Mouse (Mus musculus): Measurements from ENCODE around the gene Rpl22l1. TPM values are rescaled to one million over a fixed set of nuclear protein-coding genes. Genes with fewer than 3 reads are reported as not detected.
A peak's percentile ranks its signal among the peaks of the same experiment; 100 is the strongest.

Rpl22l1 gene
- polyA plus RNA-seq, 1 experiment from 2014 or later = 472 TPM

GRCm38 (mm10) chr3:28781848-28782247 is 23.4 kb upstream of the Rpl22l1 start:
- 14% methylated on average over 14 of the region's 14 CpGs for WGBS
- peak overlapping the region; percentile 87 for H3K9ac ChIP-seq
- no peaks in the 10 kb centered on the region for H3K9me3 ChIP-seq
- H3K27me3 ChIP-seq = no peaks in the 10 kb centered on the region
- ATAC-seq (ENCODE audit: insufficient number of reproducible peaks, insufficient read depth, low FRiP score, low TSS enrichment, low read depth) = no peak
- H3K4me3 ChIP-seq = peak overlapping the region; percentile 82
- H3K36me3 ChIP-seq = no peaks in the 10 kb centered on the region
- peak overlapping the region; percentile 96 for H3K4me2 ChIP-seq
- H3K27ac ChIP-seq = no peak overlapping the region
- H3K4me1 ChIP-seq = peaks cover 7% of the 10 kb centered on the region; the same call in 1 of the 2 replicates

GRCm38 (mm10) chr3:28784176-28784575 is 21.1 kb upstream of the Rpl22l1 start:
- H3K36me3 ChIP-seq = no peaks in the 10 kb centered on the region; the same call in 1 of the 2 replicates
- no peak overlapping the region for H3K4me3 ChIP-seq
- WGBS = 87% methylated on average over 2 of the region's 2 CpGs
- H3K27me3 ChIP-seq = no peaks in the 10 kb centered on the region
- no peak overlapping the region for H3K9ac ChIP-seq
- H3K4me2 ChIP-seq = no peak overlapping the region
- H3K9me3 ChIP-seq = no peaks in the 10 kb centered on the region
- peaks cover 7% of the 10 kb centered on the region; the same call in 1 of the 2 replicates for H3K4me1 ChIP-seq
- ATAC-seq (ENCODE audit: insufficient number of reproducible peaks, insufficient read depth, low FRiP score, low TSS enrichment, low read depth) = no peak
- no peak overlapping the region for H3K27ac ChIP-seq

- no peaks in the 10 kb centered on the region for H3K27me3 ChIP-seq
- H3K4me3 ChIP-seq = no peak overlapping the region
- no peak overlapping the region for H3K4me2 ChIP-seq
- H3K9ac ChIP-seq = no peak overlapping the region
- no peaks in the 10 kb centered on the region for H3K4me1 ChIP-seq
- no peak overlapping the region for H3K27ac ChIP-seq
- no peaks in the 10 kb centered on the region for H3K9me3 ChIP-seq
- peaks cover 8% of the 10 kb centered on the region; the same call in 1 of the 2 replicates for H3K36me3 ChIP-seq
- no peak for ATAC-seq (ENCODE audit: insufficient number of reproducible peaks, insufficient read depth, low FRiP score, low TSS enrichment, low read depth)
- 86% methylated on average over 7 of the region's 7 CpGs for WGBS
These were observed 10.4 kb upstream of the Rpl22l1 start for GRCm38 (mm10) chr3:28794835-28795234.

- no peaks in the 10 kb centered on the region for H3K27me3 ChIP-seq
- peaks cover 23% of the 10 kb centered on the region for H3K36me3 ChIP-seq
- no peak overlapping the region for H3K4me3 ChIP-seq
- no peaks in the 10 kb centered on the region for H3K9me3 ChIP-seq
- peaks cover 9% of the 10 kb centered on the region; the same call in 1 of the 2 replicates for H3K4me1 ChIP-seq
- WGBS = 92% methylated on average over 4 of the region's 4 CpGs
- H3K27ac ChIP-seq = no peak overlapping the region
- no peak overlapping the region for H3K4me2 ChIP-seq
- no peak overlapping the region for H3K9ac ChIP-seq
- no peak for ATAC-seq (ENCODE audit: insufficient number of reproducible peaks, insufficient read depth, low FRiP score, low TSS enrichment, low read depth)
These were observed 2.9 kb downstream of the Rpl22l1 start for GRCm38 (mm10) chr3:28808039-28808643.

- WGBS = 74% methylated on average over 4 of the region's 4 CpGs
- no peak overlapping the region for H3K4me3 ChIP-seq
- H3K4me1 ChIP-seq = peaks cover 4% of the 10 kb centered on the region; the same call in 1 of the 2 replicates
- H3K27ac ChIP-seq = no peak overlapping the region
- no peaks in the 10 kb centered on the region for H3K27me3 ChIP-seq
- ATAC-seq (ENCODE audit: insufficient number of reproducible peaks, insufficient read depth, low FRiP score, low TSS enrichment, low read depth) = no peak
- H3K4me2 ChIP-seq = no peak overlapping the region
- H3K9ac ChIP-seq = no peak overlapping the region
- H3K36me3 ChIP-seq = peaks cover 23% of the 10 kb centered on the region
- no peaks in the 10 kb centered on the region for H3K9me3 ChIP-seq
These were observed 6.2 kb downstream of the Rpl22l1 start for GRCm38 (mm10) chr3:28811441-28811840.

- Histone ChIP-seq H3K4me1 (no peaks in the 10 kb centered on the region), H3K9me3 (no peaks in the 10 kb centered on the region), H3K27me3 (no peaks in the 10 kb centered on the region), H3K36me3 (0 out of 2 replicates have a peak, but pooled peaks cover under 1% of the 10 kb centered on the region), H3K27ac (no peak overlapping the region), H3K9ac (no peak overlapping the region), H3K4me2 (peak overlapping the region; percentile 35; the same call in 1 of the 2 replicates), H3K4me3 (no peak overlapping the region)
- ATAC-seq (ENCODE audit: insufficient number of reproducible peaks, insufficient read depth, low FRiP score, low TSS enrichment, low read depth) = no peak
- 5% methylated on average over 4 of the region's 4 CpGs for WGBS
These were observed 9.1 kb downstream of the Rpl22l1 start for GRCm38 (mm10) chr3:28814361-28814760.

- H3K27me3 ChIP-seq = no peaks in the 10 kb centered on the region
- 82% methylated on average over 4 of the region's 4 CpGs for whole genome bisulfite sequencing
- H3K4me1 ChIP-seq = no peaks in the 10 kb centered on the region
- H3K4me2 ChIP-seq = no peak overlapping the region
- no peak overlapping the region for H3K27ac ChIP-seq
- no peak for ATAC-seq (ENCODE audit: insufficient number of reproducible peaks, insufficient read depth, low FRiP score, low TSS enrichment, low read depth)
- H3K9ac ChIP-seq = no peak overlapping the region
- H3K4me3 ChIP-seq = no peak overlapping the region
- H3K36me3 ChIP-seq = no peaks in the 10 kb centered on the region
- no peaks in the 10 kb centered on the region for H3K9me3 ChIP-seq
These were observed 10.8 kb downstream of the Rpl22l1 start for GRCm38 (mm10) chr3:28816010-28816540.

GRCm38 (mm10) chr3:28826272-28826671 is 21.0 kb downstream of the Rpl22l1 start:
- no peak for ATAC-seq (ENCODE audit: insufficient number of reproducible peaks, insufficient read depth, low FRiP score, low TSS enrichment, low read depth)
- Histone ChIP-seq H3K4me2 (no peak overlapping the region), H3K27me3 (no peaks in the 10 kb centered on the region), H3K4me1 (no peaks in the 10 kb centered on the region), H3K9ac (no peak overlapping the region), H3K27ac (no peak overlapping the region), H3K4me3 (no peak overlapping the region), H3K9me3 (no peaks in the 10 kb centered on the region), H3K36me3 (no peaks in the 10 kb centered on the region)
- WGBS = 89% methylated on average over 1 of the region's 1 CpGs

- no peaks in the 10 kb centered on the region for H3K36me3 ChIP-seq
- H3K4me1 ChIP-seq = no peaks in the 10 kb centered on the region
- no peak overlapping the region for H3K4me3 ChIP-seq
- H3K4me2 ChIP-seq = no peak overlapping the region
- no peaks in the 10 kb centered on the region for H3K27me3 ChIP-seq
- 84% methylated on average over 2 of the region's 2 CpGs for WGBS
- no peak for ATAC-seq (ENCODE audit: insufficient number of reproducible peaks, insufficient read depth, low FRiP score, low TSS enrichment, low read depth)
- H3K9me3 ChIP-seq = no peaks in the 10 kb centered on the region
- H3K9ac ChIP-seq = no peak overlapping the region
- H3K27ac ChIP-seq = no peak overlapping the region
These were observed 22.4 kb downstream of the Rpl22l1 start for GRCm38 (mm10) chr3:28827605-28828004.

GRCm38 (mm10) chr3:28829454-28829853 is 24.2 kb downstream of the Rpl22l1 start:
- Histone ChIP-seq H3K27me3 (no peaks in the 10 kb centered on the region), H3K4me1 (no peaks in the 10 kb centered on the region), H3K36me3 (no peaks in the 10 kb centered on the region), H3K9me3 (no peaks in the 10 kb centered on the region), H3K9ac (no peak overlapping the region), H3K4me3 (no peak overlapping the region), H3K4me2 (no peak overlapping the region), H3K27ac (no peak overlapping the region)
- ATAC-seq (ENCODE audit: insufficient number of reproducible peaks, insufficient read depth, low FRiP score, low TSS enrichment, low read depth) = no peak
- WGBS = 86% methylated on average over 2 of the region's 2 CpGs

- no peaks in the 10 kb centered on the region for H3K27me3 ChIP-seq
These were observed 31.6 kb downstream of the Rpl22l1 start for GRCm38 (mm10) chr3:28836796-28837371.

More at GRCm38 (mm10) chr3:28836796-28837371, 31.6 kb downstream of the Rpl22l1 start:
- H3K4me1 ChIP-seq = no peaks in the 10 kb centered on the region
- WGBS = 67% methylated on average over 2 of the region's 2 CpGs
- no peak for ATAC-seq (ENCODE audit: insufficient number of reproducible peaks, insufficient read depth, low FRiP score, low TSS enrichment, low read depth)
- no peak overlapping the region for H3K4me3 ChIP-seq
- no peak overlapping the region for H3K9ac ChIP-seq
- no peak overlapping the region for H3K27ac ChIP-seq
- no peak overlapping the region for H3K4me2 ChIP-seq
- H3K36me3 ChIP-seq = no peaks in the 10 kb centered on the region
- no peaks in the 10 kb centered on the region for H3K9me3 ChIP-seq

All from embryonic facial prominence, embryonic 13.5 days (tissue).